Mouse (Mus musculus) kidney, adult 2 months (tissue): ENCODE measurements around the gene Porcn.

Source experiments
- CTCF ChIP-seq: fragments of 200-500 bp; conservative IDR thresholded peaks from 2 replicates; pipeline ENCODE4 v1.5.1; 2011; ENCODE audit warnings: low read depth, mild to moderate bottlenecking, control low read depth, low read length, moderate library complexity, mixed read lengths; ENCODE audit not compliant: insufficient read depth, insufficient read length
- POLR2A ChIP-seq: fragments of 200-500 bp; IDR thresholded peaks from one replicate; pipeline ENCODE4 v1.6.1; 2011; ENCODE audit warnings: low read depth, low read length, control low read depth

- no peak for TF ChIP-seq POLR2A
- TF ChIP-seq CTCF = no peak
Measured at GRCm38 (mm10) chrX:8222296-8222677, 16.0 kb upstream of the Porcn start.
